Mouse (Mus musculus) ES-E14 (cell line): ENCODE measurements at regions not wholly inside any gene's neighbourhood (a gene's known extent, or its start where the extent isn't known, plus 50 kb on each side); places are given as distances from the start of the nearest gene placed in this dataset.

Experiments
- DNase-seq: peaks from one replicate; pipeline ENCODE4 v3.0.0-alpha.2; 2013; ENCODE audit warnings: low read depth, low spot score
- H3K27ac ChIP-seq: 2 replicates; pipeline ENCODE4 v1.5.1; 2012; ENCODE audit warnings: low read depth, mild to moderate bottlenecking, low read length, moderate library complexity, mixed read lengths; ENCODE audit not compliant: poor library complexity, insufficient read depth, severe bottlenecking
- H3K36me3 ChIP-seq: 2 replicates; pipeline ENCODE4 v1.6.1; 2012; ENCODE audit warnings: mild to moderate bottlenecking, low read length, moderate library complexity, mixed read lengths; ENCODE audit not compliant: control insufficient read depth, poor library complexity, insufficient read depth, severe bottlenecking
- H3K4me1 ChIP-seq, 2 experiments: fragments of 150-350 bp in 1 of 2; sonication (generic) in 1 of 2; 2 replicates each; pipeline ENCODE4 v1.6.1; 2012; ENCODE audit warnings: low read length in 2 of 2, mild to moderate bottlenecking in 1 of 2, mixed read lengths in 1 of 2; ENCODE audit not compliant: control insufficient read depth in 2 of 2, insufficient read depth in 2 of 2, poor library complexity in 1 of 2
- H3K4me3 ChIP-seq, 2 experiments: fragments of 150-350 bp in 1 of 2; sonication (generic) in 1 of 2; 2 replicates each; pipeline ENCODE4 v1.5.1; 2012; ENCODE audit warnings: low read length in 2 of 2, low read depth in 1 of 2, mild to moderate bottlenecking in 1 of 2, mixed read lengths in 1 of 2; ENCODE audit not compliant: insufficient read depth in 1 of 2, poor library complexity in 1 of 2, severe bottlenecking in 1 of 2
- H3K9ac ChIP-seq: 2 replicates; pipeline ENCODE4 v1.6.1; 2012; ENCODE audit warnings: low read depth, mild to moderate bottlenecking, low read length, mixed read lengths; ENCODE audit not compliant: poor library complexity, insufficient read depth, severe bottlenecking
- H3K9me3 ChIP-seq: fragments of 150-350 bp; sonication (generic); 2 replicates; pipeline ENCODE4 v1.6.1; 2012; ENCODE audit warnings: low read depth, mild to moderate bottlenecking, low read length; ENCODE audit not compliant: control insufficient read depth, insufficient read depth
- CHD2 ChIP-seq: IDR thresholded peaks from 2 replicates; pipeline ENCODE4 v1.6.1; 2014; ENCODE audit warnings: mild to moderate bottlenecking, low read depth, low read length, inconsistent platforms
- HCFC1 ChIP-seq: IDR thresholded peaks from 2 replicates; pipeline ENCODE4 v1.6.1; 2012; ENCODE audit warnings: low read length, inconsistent platforms, borderline replicate concordance; ENCODE audit not compliant: insufficient read depth
- MAFK ChIP-seq: IDR thresholded peaks from 2 replicates; pipeline ENCODE4 v1.6.1; 2014; ENCODE audit warnings: mild to moderate bottlenecking, low read depth, low read length, inconsistent platforms; ENCODE audit not compliant: insufficient read depth
- ZC3H11A ChIP-seq: IDR thresholded peaks from 2 replicates; pipeline ENCODE4 v1.6.1; 2012; ENCODE audit warnings: low read depth, mild to moderate bottlenecking, inconsistent platforms, low read length, borderline replicate concordance
- ZNF384 ChIP-seq: IDR thresholded peaks from 2 replicates; pipeline ENCODE4 v1.6.1; 2012; ENCODE audit warnings: low read depth, low read length, inconsistent platforms
- in situ Hi-C, 2 experiments: fragments of 600-800 bp; cut with MboI; formaldehyde crosslinking; loops; one replicate each; pipeline ENCODE4 v1.15.1; 2025; ENCODE audit warnings: low sequenced_read_pairs in 2 of 2, inconsistent platforms in 1 of 2; ENCODE audit not compliant: unreplicated experiment in 2 of 2

- no peak overlapping the region for H3K4me3 ChIP-seq
- H3K36me3 ChIP-seq, result no peaks in the 10 kb centered on the region
- in situ Hi-C loops, result no loop called here
- no peak overlapping the region for H3K9ac ChIP-seq
- DNase-seq, result no peak
- no peak overlapping the region for H3K27ac ChIP-seq
- TF ChIP-seq MAFK (no peak), HCFC1 (no peak), ZC3H11A (no peak), CHD2 (no peak), ZNF384 (no peak)
- H3K9me3 ChIP-seq, result no peaks in the 10 kb centered on the region
- H3K4me1 ChIP-seq, result no peaks in the 10 kb centered on the region
Measured at GRCm38 (mm10) chr19:28205691-28206090, 194.7 kb upstream of the Rfx3 start.

- TF ChIP-seq HCFC1, result no peak
- no peak for TF ChIP-seq CHD2
- TF ChIP-seq ZC3H11A, result no peak
- TF ChIP-seq MAFK, result no peak
- no peak for TF ChIP-seq ZNF384
- DNase-seq, result no peak
- H3K36me3 ChIP-seq, result no peaks in the 10 kb centered on the region
- H3K9me3 ChIP-seq, result no peaks in the 10 kb centered on the region
- no peaks in the 10 kb centered on the region for H3K4me1 ChIP-seq
- H3K9ac ChIP-seq, result no peak overlapping the region
- no peak overlapping the region for H3K27ac ChIP-seq
- in situ Hi-C loops, result no loop called here
- H3K4me3 ChIP-seq, result no peak overlapping the region
Measured at GRCm38 (mm10) chr19:28203719-28204118, 192.8 kb upstream of the Rfx3 start.

- Histone ChIP-seq H3K4me1 (no peaks in the 10 kb centered on the region), H3K4me3 (no peak overlapping the region), H3K27ac (no peak overlapping the region), H3K9ac (no peak overlapping the region), H3K9me3 (no peaks in the 10 kb centered on the region), H3K36me3 (no peaks in the 10 kb centered on the region)
- in situ Hi-C loops, result no loop called here
- TF ChIP-seq HCFC1, result no peak
- no peak for TF ChIP-seq ZNF384
- TF ChIP-seq CHD2, result no peak
- no peak for TF ChIP-seq MAFK
- no peak for TF ChIP-seq ZC3H11A
- no peak for DNase-seq
Measured at GRCm38 (mm10) chr19:28199385-28199784, 188.4 kb upstream of the Rfx3 start.

GRCm38 (mm10) chr19:28196881-28197280, 185.9 kb upstream of the Rfx3 start:
- in situ Hi-C loops, result no loop called here
- Histone ChIP-seq H3K4me1 (no peaks in the 10 kb centered on the region), H3K27ac (no peak overlapping the region), H3K9ac (no peak overlapping the region), H3K9me3 (no peaks in the 10 kb centered on the region), H3K4me3 (no peak overlapping the region), H3K36me3 (no peaks in the 10 kb centered on the region)
- TF ChIP-seq CHD2 (no peak), ZC3H11A (no peak), MAFK (no peak), ZNF384 (no peak), HCFC1 (no peak)
- DNase-seq, result no peak

GRCm38 (mm10) chr19:28192248-28192647, 181.3 kb upstream of the Rfx3 start:
- no peak for DNase-seq
- 0 out of 4 replicates have a peak, but pooled peaks cover 0 to under 1% of the 10 kb centered on the region in 2 experiments for H3K4me1 ChIP-seq
- no peak overlapping the region for H3K4me3 ChIP-seq
- no peaks in the 10 kb centered on the region for H3K36me3 ChIP-seq
- H3K9ac ChIP-seq, result no peak overlapping the region
- no peak overlapping the region for H3K27ac ChIP-seq
- no peaks in the 10 kb centered on the region for H3K9me3 ChIP-seq
- TF ChIP-seq HCFC1 (no peak), ZNF384 (no peak), MAFK (no peak), ZC3H11A (no peak), CHD2 (no peak)
- in situ Hi-C loops, result no loop called here
